Mouse (Mus musculus) adrenal gland, adult (tissue): ENCODE results near the gene Zmiz2.
"Not testable (repeated sequence)": the region's sequence is repeated elsewhere in the genome, so short reads cannot be mapped to it uniquely, and the experiment has no call there.

Experiments
- DNase-seq, 2 experiments: peaks; one replicate each; pipeline ENCODE4 v3.0.0; 2022 to 2023; ENCODE audit warnings: low spot score in 1 of 2; ENCODE audit not compliant: inconsistent age in 2 of 2

Zmiz2 gene

GRCm38 (mm10) chr11:6395565-6395964 is 6.7 kb downstream of the Zmiz2 start:
- DNase-seq = peak in 1 of 2 experiments; percentile 22

GRCm38 (mm10) chr11:6398141-6398540 is 9.3 kb downstream of the Zmiz2 start:
- no peak for DNase-seq

- peak; percentile 75 to 90 for DNase-seq
Observed at GRCm38 (mm10) chr11:6402515-6403510, 13.9 kb downstream of the Zmiz2 start.

GRCm38 (mm10) chr11:6403830-6404405 is 15.0 kb downstream of the Zmiz2 start:
- DNase-seq = peak in 1 of 2 experiments; percentile 46

GRCm38 (mm10) chr11:6404699-6405566 is 16.1 kb downstream of the Zmiz2 start:
- peak; percentile 64 to 80 for DNase-seq

- peak; percentile 56 to 84 for DNase-seq
Observed at GRCm38 (mm10) chr11:6405591-6406081, 16.8 kb downstream of the Zmiz2 start.

- peak; percentile 85 to 92 for DNase-seq
Observed at GRCm38 (mm10) chr11:6406251-6407161, 17.6 kb downstream of the Zmiz2 start.

- DNase-seq = peak in 1 of 2 experiments; percentile 65
Observed at GRCm38 (mm10) chr11:6407162-6407621, 18.3 kb downstream of the Zmiz2 start.

- no peak for DNase-seq
Observed at GRCm38 (mm10) chr11:6410050-6410602, 21.3 kb downstream of the Zmiz2 start.

- DNase-seq = not testable (repeated sequence)
Observed at GRCm38 (mm10) chr11:6410755-6411154, 21.9 kb downstream of the Zmiz2 start.

- peak; percentile 83 to 94 for DNase-seq
Observed at GRCm38 (mm10) chr11:6411684-6412083, 22.8 kb downstream of the Zmiz2 start.

- DNase-seq = no peak
Observed at GRCm38 (mm10) chr11:6413264-6413663, 24.4 kb downstream of the Zmiz2 start.

- no peak for DNase-seq
Observed at GRCm38 (mm10) chr11:6414751-6415550, 26.1 kb downstream of the Zmiz2 start, which contains the start of gene Ppia. TSS of gene Ppia (plus strand) at chr11:6415443.

- DNase-seq = peak; percentile 99 to 100
Observed at GRCm38 (mm10) chr11:6415551-6416404, 26.9 kb downstream of the Zmiz2 start.

GRCm38 (mm10) chr11:6416405-6417034 is 27.6 kb downstream of the Zmiz2 start:
- DNase-seq = peak; percentile 90 to 94

GRCm38 (mm10) chr11:6417069-6417468 is 28.2 kb downstream of the Zmiz2 start:
- peak in 1 of 2 experiments; percentile 59 for DNase-seq

GRCm38 (mm10) chr11:6417490-6417889 is 28.6 kb downstream of the Zmiz2 start:
- DNase-seq = peak in 1 of 2 experiments; percentile 42
